Mouse (Mus musculus): ENCODE data around the gene Upk3b. TPM values are rescaled to one million over a fixed set of nuclear protein-coding genes. Genes with fewer than 3 reads are reported as not detected.

Gene Upk3b
- polyA plus RNA-seq, 1 experiment from 2014 or later = not detected

GRCm38 (mm10) chr5:136094249-136095010 is 56.1 kb downstream of the Upk3b start:
- Histone ChIP-seq H3K9ac (no peak overlapping the region), H3K36me3 (replicated peaks; ENCODE audit: control insufficient read depth, insufficient read depth) (no peaks in the 10 kb centered on the region), H3K4me1 (replicated peaks; ENCODE audit: control insufficient read depth, insufficient read depth, low read length) (no peaks in the 10 kb centered on the region), H3K9me3 (ENCODE audit: control insufficient read depth, low read length) (no peaks in the 10 kb centered on the region), H3K4me2 (replicated peaks) (no peak overlapping the region), H3K27ac (no peak overlapping the region), H3K27me3 (ENCODE audit: control insufficient read depth, insufficient read depth, low read length) (no peaks in the 10 kb centered on the region), H3K4me3 (replicated peaks; ENCODE audit: low read length) (no peak overlapping the region)
- no peak for DNase-seq (ENCODE audit: low spot score)
- WGBS = 48% methylated on average over 8 of the region's 8 CpGs
- ATAC-seq (ENCODE audit: low FRiP score) = no peak

DNA sequence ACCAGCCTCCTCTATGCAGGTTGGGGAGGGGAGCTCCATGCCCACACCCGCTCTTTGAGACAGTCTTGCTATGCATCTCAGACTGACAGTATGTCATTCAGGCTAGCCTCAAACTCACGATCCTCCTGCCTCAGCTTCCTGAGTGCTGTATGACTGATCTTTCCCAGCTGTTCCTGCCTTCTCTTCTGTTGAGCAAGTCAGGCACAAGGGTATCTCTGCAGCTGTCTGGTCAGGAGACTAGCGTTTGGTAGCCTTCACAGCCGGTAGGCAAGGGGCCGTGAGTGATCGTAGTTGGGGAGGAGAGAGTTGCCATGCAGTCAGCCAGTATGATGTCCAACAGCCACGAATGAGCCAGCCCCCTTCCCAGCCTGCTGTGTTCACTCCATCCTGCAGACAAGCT is 56.8 kb downstream of the Upk3b start:
- H3K27ac ChIP-seq = no peak overlapping the region
- no peak overlapping the region for H3K4me2 ChIP-seq (replicated peaks)
- H3K27me3 ChIP-seq (ENCODE audit: control insufficient read depth, insufficient read depth, low read length) = no peaks in the 10 kb centered on the region
- H3K4me3 ChIP-seq (replicated peaks; ENCODE audit: low read length) = no peak overlapping the region
- ATAC-seq (ENCODE audit: low FRiP score) = no peak
- H3K9me3 ChIP-seq (ENCODE audit: control insufficient read depth, low read length) = no peaks in the 10 kb centered on the region
- no peaks in the 10 kb centered on the region for H3K36me3 ChIP-seq (replicated peaks; ENCODE audit: control insufficient read depth, insufficient read depth)
- DNase-seq (ENCODE audit: low spot score) = no peak
- WGBS = 75% methylated on average over 7 of the region's 7 CpGs
- no peaks in the 10 kb centered on the region for H3K4me1 ChIP-seq (replicated peaks; ENCODE audit: control insufficient read depth, insufficient read depth, low read length)
- H3K9ac ChIP-seq = no peak overlapping the region

Other genes starting within 250 kb of the Upk3b start
- 49.3 and 51.3 TPM in 2 replicates for gene Srrm3, start 231.6 kb upstream of the Upk3b start, polyA plus RNA-seq (2014; fragmentation: Nextera tagmentation; extraction: Ambion mirVana)
- gene Hspb1, start 150.6 kb upstream of the Upk3b start, polyA plus RNA-seq (2014; fragmentation: Nextera tagmentation; extraction: Ambion mirVana) = 10.3 and 10.6 TPM in 2 replicates
- 429 and 481 TPM in 2 replicates for gene Ywhag, start 103.9 kb upstream of the Upk3b start, polyA plus RNA-seq (2014; fragmentation: Nextera tagmentation; extraction: Ambion mirVana)
- 1.5 TPM in 2 replicates for gene Ssc4d, start 64.0 kb upstream of the Upk3b start, polyA plus RNA-seq (2014; fragmentation: Nextera tagmentation; extraction: Ambion mirVana)
- gene Zp3, start 58.4 kb upstream of the Upk3b start, polyA plus RNA-seq (2014; fragmentation: Nextera tagmentation; extraction: Ambion mirVana) = not detected in 2 replicates
- 23.1 and 24.2 TPM in 2 replicates for gene Dtx2, start 43.7 kb upstream of the Upk3b start, polyA plus RNA-seq (2014; fragmentation: Nextera tagmentation; extraction: Ambion mirVana)
- not detected in 2 replicates for gene Upk3bl, start 16.0 kb downstream of the Upk3b start, polyA plus RNA-seq (2014; fragmentation: Nextera tagmentation; extraction: Ambion mirVana)
- 13.6 and 15.0 TPM in 2 replicates for gene Rasa4, start 45.4 kb downstream of the Upk3b start, polyA plus RNA-seq (2014; fragmentation: Nextera tagmentation; extraction: Ambion mirVana)
- 209 and 235 TPM in 2 replicates for gene Polr2j, start 78.1 kb downstream of the Upk3b start, polyA plus RNA-seq (2014; fragmentation: Nextera tagmentation; extraction: Ambion mirVana)
- 18.2 and 20.5 TPM in 2 replicates for gene Lrwd1, start 97.6 kb downstream of the Upk3b start, polyA plus RNA-seq (2014; fragmentation: Nextera tagmentation; extraction: Ambion mirVana)
- gene Alkbh4, start 97.7 kb downstream of the Upk3b start, polyA plus RNA-seq (2014; fragmentation: Nextera tagmentation; extraction: Ambion mirVana) = 16.7 and 17.1 TPM in 2 replicates
- gene Orai2, start 132.2 kb downstream of the Upk3b start, polyA plus RNA-seq (2014; fragmentation: Nextera tagmentation; extraction: Ambion mirVana) = 34.6 and 37.5 TPM in 2 replicates
- 59.0 and 61.7 TPM in 2 replicates for gene Prkrip1, start 160.5 kb downstream of the Upk3b start, polyA plus RNA-seq (2014; fragmentation: Nextera tagmentation; extraction: Ambion mirVana)
- gene Sh2b2, start 208.1 kb downstream of the Upk3b start, polyA plus RNA-seq (2014; fragmentation: Nextera tagmentation; extraction: Ambion mirVana) = 24.6 and 24.8 TPM in 2 replicates